28 mouse cellular contexts compared by ENCODE assay signal in genomic region chr16:91455868-91456267, GRCm38 (mm10). TPM values are rescaled to one million over a fixed set of nuclear protein-coding genes. Genes with fewer than 3 reads are reported as not detected.
A peak's percentile ranks its signal among the peaks of the same experiment; 100 is the strongest.
DNase-seq lines count a peak whose midpoint lies in the region; ATAC-seq and TF ChIP-seq lines count a peak whose summit lies in the region.
"Had no signal": no experiment of that assay in that cellular context is flagged by ENCODE, and none has a peak within 500 bp of the region (broad histone marks: within the 10 kb centered on the region; RNA-seq: fewer than 3 reads in every experiment).

No protein-coding gene starts in this region.

- TF ChIP-seq RAD21 in CH12.LX (IDR thresholded peaks at IDR 0.05; ENCODE audit: low read depth, low read length), result no peak

- H3K4me3 ChIP-seq in CH12.LX (replicated peaks in 1 of 3; ENCODE audit: low read depth in 2 of 3, low read length in 2 of 3, poor library complexity in 1 of 3), result no peak overlapping the region
- H3K4me3 ChIP-seq in bone marrow, adult 2 months (replicated peaks; ENCODE audit: control insufficient read depth, low read depth, low read length), result no peak overlapping the region
- H3K4me3 ChIP-seq in liver, embryonic 15.5 days (replicated peaks), result no peak overlapping the region
- H3K4me3 ChIP-seq in small intestine, adult 2 months (ENCODE audit: low read depth, low read length), result no peak overlapping the region
- no peak overlapping the region for H3K4me3 ChIP-seq in hindbrain, embryonic 10.5 days
- H3K4me3 ChIP-seq: embryonic facial prominence, embryonic 15.5 days; gastrocnemius, adult 2 months; heart, embryonic 12.5 days; hindbrain, embryonic 12.5 days; limb, embryonic 13.5 days; myocyte; neural tube, embryonic 13.5 days had no signal

- TF ChIP-seq EP300 in CH12.LX (IDR thresholded peaks at IDR 0.05; ENCODE audit: low read length), result peak; percentile 85

- 10% methylated on average over 4 of the region's 4 CpGs for WGBS in bone marrow, adult 2 months
- 31% methylated on average over 4 of the region's 4 CpGs for WGBS in liver, embryonic 15.5 days (ENCODE audit: insufficient replicate concordance)
- WGBS in small intestine, adult 2 months, result 70% methylated on average over 4 of the region's 4 CpGs
- 73% methylated on average over 4 of the region's 4 CpGs for WGBS in hindbrain, embryonic 10.5 days

- dilution Hi-C loops in CH12.LX (cut with MboI; ENCODE audit: extremely low pct_ligation_motif_present, extremely low pct_unique_long_range_greater_than_20kb, low sequenced_read_pairs), result no loop called here

- TF ChIP-seq POLR2A in CH12.LX (IDR thresholded peaks at IDR 0.05; ENCODE audit: low read depth, low read length), result no peak
- no peak for TF ChIP-seq POLR2A in bone marrow, adult 2 months (IDR thresholded peaks at IDR 0.05; ENCODE audit: borderline replicate concordance, control insufficient read depth, low read depth, low read length)
- no peak for TF ChIP-seq POLR2A in small intestine, adult 2 months (IDR thresholded peaks at IDR 0.05; ENCODE audit: low read depth, low read length)

- no peaks in the 10 kb centered on the region for H3K27me3 ChIP-seq in CH12.LX (replicated peaks)
- H3K27me3 ChIP-seq in liver, embryonic 15.5 days, result no peaks in the 10 kb centered on the region
- no peaks in the 10 kb centered on the region for H3K27me3 ChIP-seq in small intestine, adult 2 months (ENCODE audit: control insufficient read depth, insufficient read depth, low read length)
- no peaks in the 10 kb centered on the region for H3K27me3 ChIP-seq in hindbrain, embryonic 10.5 days (ENCODE audit: insufficient read depth, poor library complexity, severe bottlenecking)
- H3K27me3 ChIP-seq: embryonic facial prominence, embryonic 15.5 days; heart, embryonic 12.5 days; hindbrain, embryonic 12.5 days; limb, embryonic 13.5 days; neural tube, embryonic 13.5 days had no signal

- H3K9ac ChIP-seq in CH12.LX (ENCODE audit: insufficient read depth, low read depth), result peak overlapping the region; percentile 20
- H3K9ac ChIP-seq in liver, embryonic 15.5 days, result no peak overlapping the region
- H3K9ac ChIP-seq: embryonic facial prominence, embryonic 15.5 days; heart, embryonic 12.5 days; hindbrain, embryonic 12.5 days; limb, embryonic 13.5 days; neural tube, embryonic 13.5 days had no signal

- ATAC-seq in liver, embryonic 15.5 days (ENCODE audit: insufficient read depth), result no peak
- ATAC-seq: forebrain, embryonic 14.5 days; intestine, postnatal 0 days had no signal

- H3K4me1 ChIP-seq in CH12.LX (ENCODE audit: control insufficient read depth in 1 of 2, insufficient read depth in 2 of 2), result peaks cover 25 to 65% of the 10 kb centered on the region in 2 experiments
- peaks cover 9% of the 10 kb centered on the region for H3K4me1 ChIP-seq in bone marrow, adult 2 months (ENCODE audit: control insufficient read depth, insufficient read depth, low read length)
- peaks cover 57% of the 10 kb centered on the region for H3K4me1 ChIP-seq in liver, embryonic 15.5 days (replicated peaks)
- H3K4me1 ChIP-seq in small intestine, adult 2 months (ENCODE audit: control insufficient read depth, insufficient read depth, insufficient read length, low read length), result peaks cover 19% of the 10 kb centered on the region
- 0 out of 2 replicates have a peak, but pooled peaks cover 3% of the 10 kb centered on the region for H3K4me1 ChIP-seq in hindbrain, embryonic 10.5 days (replicated peaks)
- H3K4me1 ChIP-seq: embryonic facial prominence, embryonic 15.5 days; hindbrain, embryonic 12.5 days had no signal

- in situ Hi-C loops in CH12.LX (cut with MboI; ENCODE audit: low pct_ligation_motif_present, low pct_unique_long_range_greater_than_20kb, low sequenced_read_pairs), result no loop called here

- peaks cover 0 to 3% of the 10 kb centered on the region in 2 experiments for H3K36me3 ChIP-seq in CH12.LX (replicated peaks in 1 of 2; ENCODE audit: control insufficient read depth in 1 of 2, insufficient read depth in 1 of 2, low read length in 1 of 2)
- H3K36me3 ChIP-seq in liver, embryonic 15.5 days (replicated peaks), result no peaks in the 10 kb centered on the region
- H3K36me3 ChIP-seq in small intestine, adult 2 months (ENCODE audit: control insufficient read depth, insufficient read depth, low read length), result no peaks in the 10 kb centered on the region
- H3K36me3 ChIP-seq in hindbrain, embryonic 10.5 days, result no peaks in the 10 kb centered on the region
- H3K36me3 ChIP-seq: embryonic facial prominence, embryonic 15.5 days; heart, embryonic 12.5 days; hindbrain, embryonic 12.5 days; limb, embryonic 13.5 days; neural tube, embryonic 13.5 days had no signal

- H3K27ac ChIP-seq in CH12.LX (ENCODE audit: insufficient read depth, low read depth), result no peak overlapping the region
- peak overlapping the region; percentile 92; the same call in 1 of the 2 replicates for H3K27ac ChIP-seq in bone marrow, adult 2 months (ENCODE audit: control insufficient read depth, insufficient read depth, low read depth, low read length, poor library complexity)
- peak overlapping the region; percentile 66; the same call in 1 of the 2 replicates for H3K27ac ChIP-seq in liver, embryonic 15.5 days (replicated peaks)
- 0 out of 2 replicates have a peak overlapping the region, but pooled peaks have one; percentile 63 for H3K27ac ChIP-seq in small intestine, adult 2 months (ENCODE audit: insufficient read depth, low read depth, low read length)
- H3K27ac ChIP-seq in hindbrain, embryonic 10.5 days, result no peak overlapping the region
- H3K27ac ChIP-seq: embryonic facial prominence, embryonic 15.5 days; gastrocnemius, adult 2 months; hindbrain, embryonic 12.5 days; limb, embryonic 13.5 days; neural tube, embryonic 13.5 days had no signal

- H3K79me2 ChIP-seq in CH12.LX (replicated peaks; ENCODE audit: control insufficient read depth, extremely low read depth, insufficient read depth, poor library complexity, severe bottlenecking), result no peaks in the 10 kb centered on the region

- H3K4me2 ChIP-seq in CH12.LX (ENCODE audit: insufficient read depth, low read depth, poor library complexity, severe bottlenecking), result no peak overlapping the region
- no peak overlapping the region for H3K4me2 ChIP-seq in liver, embryonic 15.5 days
- H3K4me2 ChIP-seq: embryonic facial prominence, embryonic 15.5 days; heart, embryonic 12.5 days; hindbrain, embryonic 12.5 days; limb, embryonic 13.5 days; neural tube, embryonic 13.5 days had no signal

- DNase-seq in CH12.LX (ENCODE audit: extremely low read depth), result no peak
- no peak for DNase-seq in hindbrain, embryonic 10.5 days (ENCODE audit: low spot score)
- no peak for DNase-seq in heart, adult 18-20 months
- DNase-seq in cerebellum, adult 9-11 months, result no peak
- DNase-seq: adrenal gland, postnatal 25 days; cerebellum, adult 11-12 months; cerebellum, postnatal 36 days; gastrocnemius, adult 2 months; heart, adult 11 months; heart, postnatal 10 days; kidney, postnatal 25 days; layer of hippocampus, postnatal 36 days; lung, adult 2 months; lung, postnatal 14 days; midbrain, embryonic 14.5 days; right cerebral cortex, postnatal 4 days; thymus, postnatal 14 days had no signal

- TF ChIP-seq CTCF in CH12.LX (conservative IDR thresholded peaks at IDR 0.05 in 1 of 2, IDR thresholded peaks at IDR 0.05 in 1 of 2; ENCODE audit: low read depth in 2 of 2, low read length in 2 of 2), result no peak
- no peak for TF ChIP-seq CTCF in bone marrow, adult 2 months (IDR thresholded peaks at IDR 0.05; ENCODE audit: control insufficient read depth, insufficient read depth, low read length)
- TF ChIP-seq CTCF in small intestine, adult 2 months (IDR thresholded peaks at IDR 0.05; ENCODE audit: extremely low read depth, insufficient read length, insufficient replicate concordance, low read depth, low read length), result no peak

- H3K9me3 ChIP-seq in CH12.LX (replicated peaks; ENCODE audit: low read length), result peaks cover 8% of the 10 kb centered on the region
- H3K9me3 ChIP-seq in liver, embryonic 15.5 days (replicated peaks), result no peaks in the 10 kb centered on the region
- no peaks in the 10 kb centered on the region; the same call in 1 of the 2 replicates for H3K9me3 ChIP-seq in hindbrain, embryonic 10.5 days
- H3K9me3 ChIP-seq: embryonic facial prominence, embryonic 15.5 days; heart, embryonic 12.5 days; hindbrain, embryonic 12.5 days; limb, embryonic 13.5 days; neural tube, embryonic 13.5 days had no signal

TF ChIP-seq in CH12.LX, 34 proteins besides CTCF, POLR2A, EP300 and RAD21 (continues in another document):
- TF ChIP-seq MEF2A (IDR thresholded peaks at IDR 0.05; ENCODE audit: borderline replicate concordance, low read depth, low read length), result peak; percentile 22; the same call in 1 of the 2 replicates
- TF ChIP-seq ZKSCAN1 (IDR thresholded peaks at IDR 0.05; ENCODE audit: borderline replicate concordance, low read depth, low read length), result no peak
- TF ChIP-seq JUND (conservative IDR thresholded peaks at IDR 0.05; ENCODE audit: low read depth, low read length), result peak; percentile 48; the same call in 1 of the 2 replicates
- peak; percentile 56 for TF ChIP-seq TCF12 (IDR thresholded peaks at IDR 0.05; ENCODE audit: low read depth, low read length)
- TF ChIP-seq NRF1 (IDR thresholded peaks at IDR 0.05; ENCODE audit: low read depth, low read length), result no peak
- TF ChIP-seq KAT2A (IDR thresholded peaks at IDR 0.05; ENCODE audit: insufficient replicate concordance, low read length), result no peak
- no peak for TF ChIP-seq SMC3 (IDR thresholded peaks at IDR 0.05; ENCODE audit: low read depth, low read length)
- TF ChIP-seq ELF1 (IDR thresholded peaks at IDR 0.05; ENCODE audit: low read depth, low read length), result no peak

RNA-seq across cellular contexts. Expression of gene Ifnar1, which starts 29.2 kb away (rescaled TPM):
- total RNA-seq in CH12.LX (2012; rRNA removed) (32.1 and 32.8 TPM in 2 replicates), CH12.LX (2014; rRNA removed) (34.9 and 40.3 TPM in 2 replicates)
- polyA plus RNA-seq in CH12.LX (2012; ENCODE audit: insufficient read length, low read depth), result 40.1 and 49.4 TPM in 2 replicates
- 10.3 and 15.9 TPM in 2 replicates for polyA plus RNA-seq in bone marrow, adult 2 months (2011; ENCODE audit: insufficient read depth, insufficient read length, low replicate concordance, missing spikeins)
- polyA plus RNA-seq in liver, embryonic 15.5 days (2015; fragmentation: Nextera tagmentation; extraction: Ambion mirVana), result 19.4 and 21.6 TPM in 2 replicates
- polyA plus RNA-seq in small intestine, adult 2 months (2012; rRNA removed), result 6.5 and 12.4 TPM in 2 replicates
- 49.8 and 50.5 TPM in 2 replicates for polyA plus RNA-seq in hindbrain, embryonic 10.5 days (2016; fragmentation: Nextera tagmentation; extraction: Ambion mirVana)
- total RNA-seq in heart, adult 18-20 months (2021), result 10 to 100 TPM; 19.0 to 23.1 TPM

RNA-seq across cellular contexts. Expression of gene Il10rb, which starts 49.9 kb away (rescaled TPM):
- total RNA-seq in CH12.LX (2012; rRNA removed) (27.5 and 32.1 TPM in 2 replicates), CH12.LX (2014; rRNA removed) (34.8 and 36.1 TPM in 2 replicates)
- 35.6 and 37.9 TPM in 2 replicates for polyA plus RNA-seq in CH12.LX (2012; ENCODE audit: insufficient read length, low read depth)
- polyA plus RNA-seq in bone marrow, adult 2 months (2011; ENCODE audit: insufficient read depth, insufficient read length, low replicate concordance, missing spikeins), result 24.1 and 25.9 TPM in 2 replicates
- 29.9 and 34.7 TPM in 2 replicates for polyA plus RNA-seq in liver, embryonic 15.5 days (2015; fragmentation: Nextera tagmentation; extraction: Ambion mirVana)
- 16.8 and 51.2 TPM in 2 replicates for polyA plus RNA-seq in small intestine, adult 2 months (2012; rRNA removed)
- 7.1 and 8.6 TPM in 2 replicates for polyA plus RNA-seq in hindbrain, embryonic 10.5 days (2016; fragmentation: Nextera tagmentation; extraction: Ambion mirVana)
- 100 to 1,000 TPM; 115 to 133 TPM for total RNA-seq in heart, adult 18-20 months (2021)

Comparison
In these comparisons a context has a peak if more than half of its experiments do, and no peak if none do; other contexts are left out.
1. H3K27ac ChIP-seq: peak in bone marrow, adult 2 months (single experiment), liver, embryonic 15.5 days (single experiment) and small intestine, adult 2 months (single experiment); none in CH12.LX (single experiment) and hindbrain, embryonic 10.5 days (single experiment).